Mouse (Mus musculus): Measurements from ENCODE around the gene Maml3. TPM values are rescaled to one million over a fixed set of nuclear protein-coding genes. Genes with fewer than 3 reads are reported as not detected.

Gene Maml3
- total RNA-seq, 2 experiments from 2014 or later = 7.1 TPM

DNA sequence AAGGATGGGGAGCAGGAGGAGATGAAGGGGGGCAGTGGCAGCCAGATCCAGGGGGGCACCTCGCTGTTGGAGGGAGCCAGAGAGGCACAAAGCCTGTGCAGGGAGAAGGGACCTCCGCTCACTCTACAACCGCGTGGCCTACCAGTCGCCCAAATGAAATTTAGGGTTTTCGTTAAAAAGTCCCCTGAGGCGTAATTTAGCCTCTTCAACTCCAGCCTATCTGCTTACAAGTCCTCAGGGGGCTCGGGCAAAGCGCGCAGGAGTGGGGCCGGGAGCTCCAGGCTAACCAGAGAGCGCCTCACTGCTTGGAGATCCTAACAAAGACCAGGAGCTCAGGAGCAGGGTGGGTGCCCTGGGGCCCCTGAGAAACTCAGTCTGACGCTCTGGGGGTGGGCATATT, 402.9 kb downstream of the Maml3 start:
- peak; percentile 28 for DNase-seq

DNA sequence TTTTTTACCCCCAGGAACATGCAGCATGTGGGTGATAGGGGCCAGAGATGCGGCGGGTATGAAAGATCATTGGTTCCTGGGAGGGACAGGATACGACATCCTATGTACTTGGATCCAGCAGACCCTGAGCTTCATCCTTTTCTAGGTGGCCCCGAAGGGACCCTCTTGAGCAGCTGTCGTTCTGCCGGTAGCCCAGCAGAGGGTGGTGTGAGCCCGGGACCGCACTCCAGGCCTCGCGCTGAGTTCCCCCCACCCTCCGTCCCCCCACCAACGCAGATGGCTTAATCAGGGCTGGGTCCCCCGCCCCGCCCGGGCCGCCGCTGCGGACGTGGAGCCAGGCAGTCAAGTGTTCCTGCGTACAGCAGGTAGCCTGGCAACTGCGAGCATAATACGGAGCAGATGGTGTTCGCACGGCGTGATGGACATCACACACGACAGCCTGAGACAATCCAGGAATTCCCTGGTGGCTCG, 403.6 kb downstream of the Maml3 start:
- peak; percentile 88 for DNase-seq

DNA sequence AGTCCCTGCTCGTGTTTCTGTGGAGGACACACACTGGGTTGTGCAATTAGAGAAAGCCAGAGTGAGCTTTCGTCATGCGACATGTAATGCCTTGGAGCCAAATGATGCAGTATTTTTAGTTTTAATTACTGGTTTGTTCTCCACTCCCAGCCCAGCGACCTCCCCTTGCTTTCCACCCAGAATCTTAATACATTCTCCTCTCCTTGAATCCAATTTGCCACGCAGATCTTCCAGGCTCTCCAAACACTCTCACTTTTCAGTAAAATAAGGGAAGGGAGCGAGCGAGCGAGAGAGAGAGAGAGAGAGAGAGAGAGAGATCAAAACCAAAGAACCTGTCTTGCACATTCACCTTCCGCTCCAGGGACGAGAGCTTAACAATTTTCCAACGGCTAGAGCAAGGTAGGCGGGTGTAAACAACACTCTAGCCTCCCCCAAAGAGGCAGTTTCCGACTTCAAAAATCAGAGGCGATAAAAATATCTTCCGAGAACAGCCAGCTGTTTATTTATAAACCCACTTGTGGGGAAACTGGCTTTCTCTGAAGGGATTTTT, 404.1 kb downstream of the Maml3 start:
- no peak for DNase-seq

DNA sequence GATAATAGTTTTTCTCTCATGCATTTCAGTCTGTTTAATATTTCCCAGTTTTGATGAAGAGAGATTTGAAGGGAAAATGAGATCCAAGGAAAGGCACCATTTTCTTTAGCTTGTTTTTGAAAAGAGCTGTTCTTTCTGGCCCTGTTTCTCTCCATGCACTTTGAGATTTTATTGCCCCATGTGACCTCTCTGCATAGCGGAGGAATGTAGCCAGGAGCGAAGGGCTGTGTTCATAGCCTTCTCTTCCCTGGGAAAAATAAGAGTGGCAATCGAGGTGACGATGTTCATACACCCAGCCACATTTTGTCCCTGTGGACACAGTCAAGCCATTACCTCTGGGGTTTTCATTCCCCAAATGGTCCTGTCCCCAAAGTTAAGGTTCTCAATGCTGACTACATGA, 404.8 kb downstream of the Maml3 start:
- no peak for DNase-seq

DNA sequence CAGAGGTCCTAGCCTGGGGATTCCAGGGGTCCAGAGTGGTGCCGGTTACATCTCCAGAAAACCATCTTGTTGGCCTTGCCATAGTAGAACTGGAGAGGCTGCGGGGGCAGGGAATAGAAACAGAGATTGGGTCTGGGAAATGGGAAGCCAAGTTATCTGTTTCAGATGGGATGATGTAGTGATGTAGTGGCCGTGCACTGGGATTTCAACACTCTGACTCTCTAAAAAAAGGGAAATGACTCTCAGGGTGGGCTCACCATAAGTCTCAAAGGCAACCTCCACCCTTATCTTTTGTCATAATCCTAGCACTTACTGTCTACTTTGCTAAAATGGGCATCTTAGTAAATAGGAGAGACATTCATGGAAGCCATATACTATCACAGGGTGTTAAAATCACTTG, 406.9 kb downstream of the Maml3 start:
- no peak for DNase-seq

DNA sequence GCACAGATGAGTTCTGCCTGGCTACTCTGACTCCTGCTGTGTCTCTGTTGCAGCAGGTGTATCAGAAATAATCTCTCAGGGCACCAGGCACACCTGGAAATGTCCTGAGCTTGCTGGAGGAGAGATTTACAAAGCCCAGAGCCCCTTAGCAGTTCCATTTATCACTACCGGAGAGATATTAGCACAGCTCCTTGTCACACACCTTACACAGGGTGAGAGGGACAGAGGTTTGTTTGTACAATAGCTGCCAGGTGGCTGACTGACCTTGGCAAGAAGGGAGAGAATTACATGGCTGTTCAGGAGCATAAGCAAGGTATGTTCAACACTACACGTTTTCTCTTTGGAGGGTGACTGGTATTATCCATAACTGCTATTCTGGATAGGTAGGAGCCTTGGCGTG, 409.2 kb downstream of the Maml3 start:
- DNase-seq = no peak

DNA sequence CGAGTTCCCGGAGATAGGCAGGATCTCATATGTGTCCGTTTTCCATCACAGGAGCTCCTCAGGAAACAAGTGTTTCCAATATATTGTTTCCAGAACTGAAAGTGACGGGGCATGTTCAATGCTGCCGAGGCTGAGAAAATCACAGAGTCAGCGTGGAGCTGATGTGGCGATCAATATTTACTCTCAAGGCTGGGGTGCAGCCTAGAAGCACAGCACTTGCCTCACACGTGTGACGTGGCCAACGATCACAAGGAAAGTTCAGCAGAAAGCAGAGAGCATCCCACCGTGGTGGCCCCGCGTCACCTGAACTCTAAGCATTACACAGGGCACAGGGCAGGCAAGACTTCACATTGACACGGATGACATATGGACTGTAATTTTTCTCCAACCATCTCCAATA, 410.3 kb downstream of the Maml3 start:
- DNase-seq = no peak

DNA sequence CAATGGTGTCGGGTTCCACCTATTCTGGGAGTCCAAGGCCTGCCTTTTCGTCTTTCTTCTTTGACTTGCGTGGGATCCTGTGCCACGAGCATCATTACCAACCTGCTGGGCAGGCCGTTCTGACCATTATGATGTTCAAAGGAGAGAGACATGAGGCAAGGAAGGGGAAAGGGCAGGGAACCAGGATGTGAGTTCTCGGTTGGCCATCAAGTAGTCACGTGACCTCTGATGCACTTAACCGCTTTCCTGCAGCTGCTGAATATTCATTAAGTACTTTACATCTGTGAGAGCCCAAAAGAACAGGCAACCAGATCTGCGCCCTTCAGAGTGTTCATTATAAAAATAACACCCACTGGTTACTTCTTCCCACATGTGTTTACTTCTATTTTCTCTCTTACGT, 411.7 kb downstream of the Maml3 start:
- DNase-seq = no peak

DNA sequence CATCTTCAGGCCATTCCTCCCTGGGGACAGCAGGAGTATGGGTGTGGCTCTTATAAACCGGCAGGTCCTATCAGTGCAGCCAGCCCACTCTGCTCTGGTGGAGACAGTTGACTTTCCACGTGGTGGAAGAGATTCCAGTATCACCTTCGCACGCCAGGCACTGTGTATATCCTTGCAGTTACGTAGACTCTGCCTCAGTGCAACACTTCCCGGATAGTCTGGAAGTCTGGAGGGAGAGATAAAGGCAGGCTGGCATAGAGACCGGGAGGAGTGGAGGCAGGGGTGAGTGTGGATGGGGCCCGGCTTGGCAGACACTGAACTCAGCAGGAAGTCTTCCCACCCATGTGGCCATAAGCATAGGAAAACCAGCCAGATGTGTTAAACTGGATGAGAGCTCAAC, 416.2 kb downstream of the Maml3 start:
- DNase-seq = no peak

DNA sequence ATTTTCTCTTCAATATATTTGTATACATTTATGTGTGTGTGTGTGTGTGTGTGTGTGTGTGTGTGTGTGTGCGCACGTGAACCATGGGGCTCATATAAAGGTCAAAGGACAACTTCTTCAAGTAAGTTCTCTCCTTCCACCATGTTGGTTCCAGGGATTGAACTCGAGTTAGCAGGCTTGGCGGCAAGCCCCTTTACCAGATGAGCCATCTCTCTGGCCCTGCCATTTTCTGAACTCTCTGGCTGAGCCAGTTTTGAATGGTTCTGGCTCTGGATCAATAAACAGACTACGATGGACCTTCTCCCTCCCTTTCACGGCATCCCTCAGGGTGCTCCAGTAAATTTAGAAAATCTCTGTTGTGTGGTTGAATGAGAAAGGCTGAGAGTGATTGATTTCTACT, 418.1 kb downstream of the Maml3 start:
- DNase-seq = no peak

DNA sequence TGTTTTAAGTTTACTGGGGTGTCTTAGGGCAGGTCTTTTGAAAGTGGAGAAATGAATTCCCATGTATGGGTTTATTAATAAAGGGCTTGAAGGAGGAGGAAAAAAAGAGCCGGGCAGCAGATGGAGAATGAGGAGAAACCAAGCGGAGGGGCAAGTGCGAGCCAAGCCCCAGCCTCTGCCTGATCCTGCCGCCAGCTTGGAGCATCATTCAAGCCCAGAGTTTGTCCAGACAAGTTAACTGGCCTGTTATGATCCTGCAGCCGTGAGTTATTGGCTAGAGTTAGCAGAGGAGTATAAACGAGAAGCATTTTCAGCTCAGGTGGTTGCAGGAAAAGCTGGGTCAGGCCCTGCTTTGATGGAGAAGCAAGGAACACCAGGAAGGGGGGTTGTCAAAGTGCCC, 418.6 kb downstream of the Maml3 start:
- DNase-seq = no peak

DNA sequence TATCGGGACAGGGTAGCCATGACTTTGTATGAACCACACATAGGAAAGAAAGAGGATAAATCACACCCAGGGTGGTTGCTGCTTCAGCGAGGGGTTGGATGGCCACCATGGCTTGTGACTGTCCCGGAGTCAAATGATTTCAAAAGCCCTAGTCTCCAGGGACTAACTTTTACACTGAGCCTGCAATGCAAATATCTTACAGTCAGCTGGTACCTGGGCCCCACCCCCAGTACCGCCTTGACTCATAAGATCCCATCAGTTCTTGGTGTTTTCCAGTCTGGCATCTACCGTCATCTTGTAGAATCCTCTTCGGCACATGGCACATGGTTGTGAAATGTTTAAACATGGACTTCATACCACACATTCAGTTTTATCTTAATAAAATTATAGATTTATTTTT, 419.3 kb downstream of the Maml3 start:
- no peak for DNase-seq

DNA sequence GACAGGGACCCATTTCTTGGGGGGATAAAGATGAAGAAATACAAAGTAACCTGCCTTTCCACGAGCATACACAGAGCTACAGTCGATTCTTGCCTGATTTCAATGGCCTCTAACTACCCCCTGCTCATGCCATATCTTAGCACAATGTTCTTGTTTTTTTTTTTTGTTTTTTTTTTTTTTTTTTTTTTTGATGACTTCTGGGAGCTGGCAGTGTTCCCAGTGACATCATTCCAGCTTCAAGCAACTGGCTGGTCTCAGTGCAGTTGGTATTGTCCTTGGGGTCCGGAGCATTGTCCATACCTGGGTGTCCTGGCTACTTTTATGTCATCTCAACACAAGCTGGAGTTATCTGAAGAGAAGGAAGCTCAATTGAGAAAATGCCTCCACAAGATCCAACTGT, 429.9 kb downstream of the Maml3 start:
- no peak for DNase-seq

DNA sequence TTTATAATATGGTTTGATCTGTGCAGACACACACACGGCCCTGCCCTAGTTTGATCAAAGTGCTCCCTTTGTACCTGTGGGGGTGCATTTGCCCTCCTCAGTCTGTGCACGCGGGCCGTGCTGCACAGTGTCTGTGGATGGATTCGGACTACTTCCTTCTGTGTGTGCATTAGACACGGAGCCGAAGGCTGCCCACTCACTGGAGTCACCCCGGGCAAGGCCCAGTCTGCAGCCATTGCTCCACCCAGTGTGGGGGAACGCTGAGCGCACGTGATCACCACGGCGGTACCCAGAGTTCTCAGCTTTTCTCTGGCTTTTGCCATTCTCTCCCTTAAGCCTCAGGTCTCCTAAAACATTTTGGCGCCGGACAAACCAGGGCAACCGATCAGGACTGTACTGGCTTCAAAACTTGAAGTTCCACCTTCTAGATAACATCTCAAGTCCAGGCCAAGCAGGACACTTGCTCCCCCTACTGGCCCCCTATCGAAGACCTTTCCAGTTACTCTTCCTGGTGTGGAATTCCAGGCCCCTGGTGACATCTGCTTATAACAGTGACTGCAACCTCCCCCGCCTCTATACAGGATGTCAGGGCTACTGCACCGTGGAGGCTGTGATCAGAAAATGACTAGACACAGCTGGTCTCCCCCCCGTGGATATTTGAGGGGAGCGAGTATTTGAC, 431.3 kb downstream of the Maml3 start:
- DNase-seq = peak; percentile 74

DNA sequence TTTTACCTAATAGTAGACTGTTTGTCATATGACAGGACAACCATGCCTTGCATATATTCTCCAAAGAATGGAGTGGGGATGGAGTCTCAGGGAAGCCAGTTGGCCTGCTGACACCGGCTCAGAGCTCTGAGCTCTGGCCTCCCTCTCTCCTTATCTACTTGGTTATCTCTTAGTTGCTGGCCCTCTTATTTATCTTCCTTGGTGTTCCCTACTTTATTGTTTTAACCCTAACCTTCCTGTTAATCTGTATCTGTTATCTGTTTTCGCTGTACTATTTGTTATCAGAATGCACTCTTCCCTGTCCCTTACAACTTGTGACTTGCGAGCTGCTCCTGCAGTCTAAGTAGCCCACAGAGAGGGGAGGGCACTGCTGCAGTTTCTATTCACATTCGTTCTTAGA, 432.2 kb downstream of the Maml3 start:
- no peak for DNase-seq

DNA sequence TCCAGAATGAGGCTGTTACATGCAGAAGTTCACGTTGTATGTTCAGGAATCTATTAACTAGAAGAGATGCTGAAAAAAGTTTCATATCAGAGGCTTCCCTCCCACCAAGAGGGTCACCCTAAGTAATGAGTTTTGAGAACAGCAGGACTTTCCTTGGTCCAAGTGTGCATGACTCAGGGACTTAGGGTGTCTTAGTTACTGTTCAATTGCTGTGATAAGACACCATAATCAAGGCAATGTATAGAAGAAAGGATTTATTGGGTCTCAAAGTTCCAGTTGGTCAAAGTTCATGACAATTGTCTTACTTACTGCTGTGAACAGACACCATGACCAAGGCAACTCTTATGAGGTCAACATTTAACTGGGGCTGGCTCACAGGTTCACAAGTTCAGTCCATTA, 433.8 kb downstream of the Maml3 start:
- DNase-seq = no peak

DNA sequence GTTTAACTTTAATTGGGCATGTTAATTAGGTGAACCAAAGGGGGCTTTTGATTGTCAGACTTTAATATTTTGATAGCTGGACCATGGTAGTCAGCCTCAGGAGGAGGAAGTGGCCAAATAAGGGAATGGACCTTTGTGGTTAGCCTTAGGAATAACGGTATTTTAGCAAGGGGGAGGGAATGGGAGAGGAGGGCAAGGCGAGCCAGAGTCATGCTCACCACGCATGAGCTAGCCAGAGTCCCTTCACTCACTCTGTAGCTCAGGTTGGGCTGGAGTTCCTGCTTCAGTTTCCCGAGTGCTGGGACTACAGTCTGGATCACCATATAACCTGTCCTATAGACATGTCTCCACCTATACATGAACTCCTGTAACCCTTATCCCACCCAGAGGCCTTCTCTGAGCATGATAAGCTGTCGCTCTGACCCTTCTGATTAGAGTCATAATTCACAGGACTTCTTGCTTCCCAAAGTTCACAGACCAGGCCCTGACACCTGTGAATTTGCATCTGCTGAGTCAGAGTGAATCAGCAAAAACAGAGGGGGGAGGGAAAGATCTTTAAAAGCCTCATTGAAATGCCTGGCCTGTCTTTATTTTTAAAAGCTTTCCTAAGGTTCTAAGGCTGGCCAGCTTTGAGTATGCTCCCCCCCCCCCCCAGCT, 434.3 kb downstream of the Maml3 start:
- DNase-seq = no peak

DNA sequence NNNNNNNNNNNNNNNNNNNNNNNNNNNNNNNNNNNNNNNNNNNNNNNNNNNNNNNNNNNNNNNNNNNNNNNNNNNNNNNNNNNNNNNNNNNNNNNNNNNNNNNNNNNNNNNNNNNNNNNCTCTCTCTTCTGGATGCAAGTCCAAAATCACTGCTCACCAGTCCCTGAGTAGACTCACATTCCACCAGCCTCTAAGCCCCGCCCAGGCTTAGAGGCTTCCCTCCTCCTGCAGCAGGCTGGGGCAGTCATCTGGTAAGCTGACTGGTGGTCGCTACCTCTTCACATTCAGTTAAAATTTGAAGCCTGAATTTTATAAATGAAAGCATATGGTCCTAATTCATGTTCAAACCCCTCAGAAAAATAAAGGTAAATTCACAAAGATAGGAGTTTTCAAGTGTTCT, 436.3 kb downstream of the Maml3 start:
- DNase-seq = no peak

DNA sequence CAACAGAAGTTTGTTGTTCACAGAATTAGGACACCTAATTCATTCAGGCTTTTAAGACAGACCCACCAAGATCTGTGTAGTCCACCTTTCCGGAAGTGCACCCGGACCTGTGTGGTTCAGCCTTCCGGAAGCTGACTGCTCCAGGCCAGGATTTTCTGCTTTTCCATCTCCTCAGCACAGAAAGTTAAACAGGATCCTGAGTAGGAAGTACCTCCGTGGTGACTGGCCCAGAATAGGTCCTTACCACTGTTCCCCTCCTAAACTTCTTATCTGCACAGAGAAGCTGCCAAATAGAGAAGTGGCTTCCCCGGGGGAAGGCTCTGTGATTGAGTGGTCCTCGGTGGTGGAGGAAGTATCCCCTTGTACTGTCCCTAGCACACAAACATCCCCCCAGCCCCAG, 442.3 kb downstream of the Maml3 start:
- DNase-seq = no peak

DNA sequence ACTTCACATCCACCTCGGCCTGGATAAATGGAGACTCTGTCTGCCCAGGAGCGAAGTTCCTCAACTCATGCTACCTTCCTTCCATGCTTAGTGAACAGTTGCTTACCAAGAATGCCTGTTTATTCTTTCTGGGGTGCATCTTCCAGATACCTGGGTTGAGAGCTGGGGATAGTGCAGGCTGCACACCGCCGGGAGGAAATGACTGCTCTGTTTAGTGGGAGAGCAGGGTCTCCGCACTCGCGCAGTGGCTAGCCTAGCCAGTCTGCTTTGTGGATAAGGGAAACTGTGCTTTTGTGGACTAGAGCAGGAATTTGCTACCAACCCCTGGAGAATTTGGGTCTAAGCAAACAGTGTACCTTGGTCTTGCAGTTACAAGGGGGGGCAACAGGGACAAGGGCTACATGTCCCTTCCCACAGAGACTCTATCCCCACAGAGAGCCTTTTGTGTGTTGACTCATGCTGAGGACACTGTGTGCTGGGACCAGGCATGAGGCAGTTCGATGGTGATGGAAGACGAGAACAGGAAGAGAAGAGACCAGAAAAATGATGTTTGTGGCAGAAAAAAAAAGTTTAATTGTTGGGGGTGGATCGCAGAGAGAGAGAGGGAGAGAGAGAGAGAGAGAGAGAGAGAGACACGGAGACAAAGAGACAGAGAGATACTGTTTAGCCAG, 442.9 kb downstream of the Maml3 start:
- DNase-seq = no peak

DNA sequence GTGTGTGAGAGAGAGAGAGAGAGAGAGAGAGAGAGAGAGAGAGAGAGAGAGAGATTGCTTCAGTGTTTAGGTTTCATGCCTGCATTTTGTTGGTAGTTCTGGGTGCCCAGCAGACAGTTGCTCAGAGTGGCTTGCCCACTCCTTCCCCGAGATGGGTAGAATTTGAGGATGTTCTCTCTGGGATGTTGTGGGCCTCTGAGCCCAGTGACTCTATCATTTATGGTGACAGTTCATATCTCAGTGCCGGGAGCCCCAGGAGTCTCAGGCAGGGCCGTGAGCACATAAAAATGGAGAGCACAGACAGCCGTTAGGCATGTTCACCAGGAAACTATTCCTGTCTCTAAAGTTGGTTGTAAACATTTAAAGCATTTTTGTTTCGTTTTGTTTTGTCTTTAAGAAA, 443.5 kb downstream of the Maml3 start:
- no peak for DNase-seq

DNA sequence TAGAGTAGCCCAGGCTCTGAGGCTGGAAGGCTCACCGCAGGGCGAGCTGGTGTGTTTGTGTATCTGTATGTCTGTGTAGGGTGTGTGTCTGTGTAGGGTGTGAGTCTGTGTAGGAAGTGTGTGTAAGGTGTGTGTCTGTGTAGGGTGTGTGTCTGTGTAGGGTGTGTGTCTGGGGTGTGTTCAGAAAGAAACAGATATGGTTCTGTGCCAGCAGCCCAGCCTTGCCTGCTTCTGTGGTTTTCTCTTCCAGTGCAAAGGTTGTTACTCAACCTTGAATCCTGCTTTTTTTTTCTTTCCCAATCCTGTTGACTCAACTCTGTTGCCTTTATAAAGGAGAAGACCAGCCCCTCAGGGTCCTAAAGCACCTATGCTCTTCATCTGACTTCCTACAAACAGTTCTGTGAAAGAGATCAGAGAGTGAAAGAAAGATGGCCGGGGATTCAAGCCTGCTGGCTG, 444.0 kb downstream of the Maml3 start:
- DNase-seq = no peak

DNA sequence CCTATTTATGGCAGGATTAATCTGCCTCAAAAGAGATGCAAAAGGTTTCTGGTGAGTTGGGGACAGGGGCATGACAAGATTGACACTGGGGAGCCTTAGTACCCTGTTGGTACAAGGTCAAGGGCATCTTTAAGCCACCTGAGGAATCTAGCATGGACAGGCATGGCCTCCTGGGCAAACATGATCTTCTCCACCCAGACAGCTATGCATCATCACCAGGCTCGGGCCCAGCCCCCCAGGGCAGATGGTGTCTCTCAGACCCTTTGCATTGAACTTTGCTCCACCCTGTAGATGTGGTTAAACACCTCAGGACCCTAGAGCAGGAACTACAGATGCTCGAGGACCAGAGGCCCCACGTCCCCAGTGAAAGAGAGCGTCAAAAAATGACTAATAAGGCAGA, 444.8 kb downstream of the Maml3 start, which contains the start of gene Mgst2:
Gene Mgst2 (plus strand): TSS at position 301 of the 400 bp plus-strand sequence.
- DNase-seq = no peak

DNA sequence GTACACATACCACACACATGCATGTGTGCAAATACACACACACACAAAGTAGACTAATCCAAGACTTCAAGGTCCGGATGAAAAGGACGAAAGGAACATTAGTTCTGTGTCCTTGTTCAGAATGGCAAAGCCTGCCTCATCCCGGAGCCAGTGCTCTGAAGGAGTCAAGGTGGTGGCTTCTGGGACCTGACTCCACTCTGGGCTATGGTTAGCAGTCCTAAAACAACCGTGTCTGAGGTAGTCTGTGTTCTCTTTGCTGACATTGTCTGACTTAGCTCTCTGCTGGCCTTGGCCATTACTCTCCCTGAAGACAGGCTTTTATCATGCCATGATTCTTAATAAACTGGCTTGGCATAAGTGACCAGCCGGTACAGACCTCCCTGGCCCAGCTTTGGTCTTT, 445.5 kb downstream of the Maml3 start:
- no peak for DNase-seq
